Mouse (Mus musculus): ENCODE measurements at regions not wholly inside any gene's neighbourhood (a gene's known extent, or its start where the extent isn't known, plus 50 kb on each side); places are given as distances from the start of the nearest gene placed in this dataset.

GRCm38 (mm10) chr1:73205788-73206187 is 190.1 kb upstream of the Tnp1 start:
- no peak overlapping the region for H3K4me3 ChIP-seq
- no peak overlapping the region for H3K4me2 ChIP-seq (replicated peaks)
- ATAC-seq (ENCODE audit: low FRiP score, low read depth): no peak
- no peak overlapping the region for H3K27ac ChIP-seq (replicated peaks)
- no peaks in the 10 kb centered on the region for H3K4me1 ChIP-seq
- H3K27me3 ChIP-seq: no peaks in the 10 kb centered on the region
- no peaks in the 10 kb centered on the region for H3K36me3 ChIP-seq
- 94% methylated on average over 1 of the region's 1 CpGs for WGBS
- no peaks in the 10 kb centered on the region for H3K9me3 ChIP-seq
- no peak overlapping the region for H3K9ac ChIP-seq (replicated peaks)

GRCm38 (mm10) chr1:73200112-73200511 is 184.4 kb upstream of the Tnp1 start:
- H3K9ac ChIP-seq (replicated peaks): no peak overlapping the region
- no peaks in the 10 kb centered on the region; the same call in 1 of the 2 replicates for H3K27me3 ChIP-seq
- H3K4me1 ChIP-seq: no peaks in the 10 kb centered on the region
- no peak overlapping the region for H3K4me3 ChIP-seq
- H3K4me2 ChIP-seq (replicated peaks): no peak overlapping the region
- H3K36me3 ChIP-seq: no peaks in the 10 kb centered on the region
- ATAC-seq (ENCODE audit: low FRiP score, low read depth): no peak
- H3K9me3 ChIP-seq: no peaks in the 10 kb centered on the region
- no peak overlapping the region for H3K27ac ChIP-seq (replicated peaks)
- 82% methylated on average over 2 of the region's 2 CpGs for WGBS

GRCm38 (mm10) chr1:73190832-73191231 is 175.1 kb upstream of the Tnp1 start:
- no peak overlapping the region for H3K9ac ChIP-seq (replicated peaks)
- no peak for ATAC-seq (ENCODE audit: low FRiP score, low read depth)
- H3K27ac ChIP-seq (replicated peaks): no peak overlapping the region
- no peaks in the 10 kb centered on the region for H3K36me3 ChIP-seq
- no peak overlapping the region for H3K4me3 ChIP-seq
- WGBS: 87% methylated on average over 5 of the region's 5 CpGs
- no peak overlapping the region for H3K4me2 ChIP-seq (replicated peaks)
- H3K9me3 ChIP-seq: no peaks in the 10 kb centered on the region
- H3K27me3 ChIP-seq: no peaks in the 10 kb centered on the region
- H3K4me1 ChIP-seq: no peaks in the 10 kb centered on the region

GRCm38 (mm10) chr1:73188796-73189195 is 173.1 kb upstream of the Tnp1 start:
- Histone ChIP-seq H3K4me3 (no peak overlapping the region), H3K27me3 (no peaks in the 10 kb centered on the region), H3K4me1 (no peaks in the 10 kb centered on the region), H3K4me2 (replicated peaks) (no peak overlapping the region), H3K27ac (replicated peaks) (no peak overlapping the region), H3K36me3 (no peaks in the 10 kb centered on the region), H3K9ac (replicated peaks) (no peak overlapping the region), H3K9me3 (no peaks in the 10 kb centered on the region)
- no peak for ATAC-seq (ENCODE audit: low FRiP score, low read depth)
- 70% methylated on average over 2 of the region's 2 CpGs for WGBS

GRCm38 (mm10) chr1:73184477-73184876 is 168.8 kb upstream of the Tnp1 start:
- no peaks in the 10 kb centered on the region for H3K4me1 ChIP-seq
- no peak overlapping the region for H3K4me2 ChIP-seq (replicated peaks)
- H3K9ac ChIP-seq (replicated peaks): no peak overlapping the region
- 87% methylated on average over 6 of the region's 6 CpGs for WGBS
- H3K9me3 ChIP-seq: no peaks in the 10 kb centered on the region
- no peak overlapping the region for H3K4me3 ChIP-seq
- no peak overlapping the region for H3K27ac ChIP-seq (replicated peaks)
- no peak for ATAC-seq (ENCODE audit: low FRiP score, low read depth)
- no peaks in the 10 kb centered on the region for H3K27me3 ChIP-seq
- H3K36me3 ChIP-seq: no peaks in the 10 kb centered on the region

- no peak for ATAC-seq (ENCODE audit: low FRiP score, low read depth)
- Histone ChIP-seq H3K36me3 (no peaks in the 10 kb centered on the region), H3K27me3 (peaks cover 5% of the 10 kb centered on the region), H3K9me3 (no peaks in the 10 kb centered on the region), H3K4me2 (replicated peaks) (no peak overlapping the region), H3K4me1 (no peaks in the 10 kb centered on the region), H3K27ac (replicated peaks) (no peak overlapping the region), H3K9ac (replicated peaks) (no peak overlapping the region), H3K4me3 (no peak overlapping the region)
- 76% methylated on average over 3 of the region's 3 CpGs for WGBS
Measured at GRCm38 (mm10) chr1:73178810-73179209, 163.1 kb upstream of the Tnp1 start.

GRCm38 (mm10) chr1:73177076-73177475 is 161.4 kb upstream of the Tnp1 start:
- 89% methylated on average over 3 of the region's 3 CpGs for WGBS
- ATAC-seq (ENCODE audit: low FRiP score, low read depth): no peak
- no peaks in the 10 kb centered on the region for H3K9me3 ChIP-seq
- no peaks in the 10 kb centered on the region for H3K4me1 ChIP-seq
- H3K4me3 ChIP-seq: no peak overlapping the region
- H3K36me3 ChIP-seq: no peaks in the 10 kb centered on the region
- H3K9ac ChIP-seq (replicated peaks): no peak overlapping the region
- H3K4me2 ChIP-seq (replicated peaks): no peak overlapping the region
- H3K27ac ChIP-seq (replicated peaks): no peak overlapping the region
- peaks cover 19% of the 10 kb centered on the region for H3K27me3 ChIP-seq

- Histone ChIP-seq H3K27ac (replicated peaks) (peak overlapping the region; percentile 58; the same call in 1 of the 2 replicates), H3K27me3 (peaks cover 56% of the 10 kb centered on the region), H3K4me2 (replicated peaks) (no peak overlapping the region), H3K4me1 (peaks cover 22% of the 10 kb centered on the region), H3K36me3 (no peaks in the 10 kb centered on the region), H3K9me3 (peaks cover 9% of the 10 kb centered on the region; the same call in 1 of the 2 replicates), H3K9ac (replicated peaks) (no peak overlapping the region), H3K4me3 (no peak overlapping the region)
- 38% methylated on average over 3 of the region's 3 CpGs for WGBS
- ATAC-seq (ENCODE audit: low FRiP score, low read depth): no peak
Measured at GRCm38 (mm10) chr1:73170668-73171008, 154.9 kb upstream of the Tnp1 start.

- Histone ChIP-seq H3K4me1 (peaks cover 22% of the 10 kb centered on the region), H3K27me3 (peaks cover 56% of the 10 kb centered on the region), H3K9me3 (peaks cover 9% of the 10 kb centered on the region; the same call in 1 of the 2 replicates), H3K4me3 (no peak overlapping the region), H3K9ac (replicated peaks) (peak overlapping the region; percentile 11; the same call in 1 of the 2 replicates), H3K4me2 (replicated peaks) (peak overlapping the region; percentile 13; the same call in 1 of the 2 replicates), H3K27ac (replicated peaks) (peak overlapping the region; percentile 58), H3K36me3 (no peaks in the 10 kb centered on the region)
- 9% methylated on average over 6 of the region's 6 CpGs for WGBS
- peak; percentile 72; the same call in 1 of the 2 replicates for ATAC-seq (ENCODE audit: low FRiP score, low read depth)
Measured at GRCm38 (mm10) chr1:73169929-73170667, 154.4 kb upstream of the Tnp1 start.

GRCm38 (mm10) chr1:73169077-73169869 is 153.6 kb upstream of the Tnp1 start:
- Histone ChIP-seq H3K9me3 (peaks cover 9% of the 10 kb centered on the region; the same call in 1 of the 2 replicates), H3K27me3 (peaks cover 60% of the 10 kb centered on the region), H3K4me2 (replicated peaks) (peak overlapping the region; percentile 12; the same call in 1 of the 2 replicates), H3K36me3 (no peaks in the 10 kb centered on the region), H3K4me3 (no peak overlapping the region), H3K27ac (replicated peaks) (peak overlapping the region; percentile 72), H3K9ac (replicated peaks) (no peak overlapping the region), H3K4me1 (peaks cover 22% of the 10 kb centered on the region)
- WGBS: 17% methylated on average over 10 of the region's 10 CpGs
- peak; percentile 82 for ATAC-seq (ENCODE audit: low FRiP score, low read depth)

- WGBS: 96% methylated on average over 3 of the region's 3 CpGs
- Histone ChIP-seq H3K4me2 (replicated peaks) (no peak overlapping the region), H3K36me3 (no peaks in the 10 kb centered on the region), H3K4me1 (no peaks in the 10 kb centered on the region), H3K9ac (replicated peaks) (no peak overlapping the region), H3K27ac (replicated peaks) (no peak overlapping the region), H3K9me3 (no peaks in the 10 kb centered on the region), H3K4me3 (no peak overlapping the region), H3K27me3 (peaks cover 28% of the 10 kb centered on the region)
- no peak for ATAC-seq (ENCODE audit: low FRiP score, low read depth)
Measured at GRCm38 (mm10) chr1:73160199-73160598, 144.5 kb upstream of the Tnp1 start.

GRCm38 (mm10) chr1:73159405-73159976 is 143.8 kb upstream of the Tnp1 start:
- no peak overlapping the region for H3K27ac ChIP-seq (replicated peaks)
- no peaks in the 10 kb centered on the region for H3K4me1 ChIP-seq
- H3K4me3 ChIP-seq: no peak overlapping the region
- H3K9me3 ChIP-seq: no peaks in the 10 kb centered on the region
- no peak for ATAC-seq (ENCODE audit: low FRiP score, low read depth)
- WGBS: 77% methylated on average over 7 of the region's 7 CpGs
- no peaks in the 10 kb centered on the region for H3K36me3 ChIP-seq
- H3K9ac ChIP-seq (replicated peaks): no peak overlapping the region
- H3K4me2 ChIP-seq (replicated peaks): no peak overlapping the region
- H3K27me3 ChIP-seq: peaks cover 23% of the 10 kb centered on the region
